Mouse (Mus musculus) megakaryocyte, embryonic 14.5 days (primary cell): Measurements from ENCODE around the gene Krt32. TPM values are rescaled to one million over a fixed set of nuclear protein-coding genes. Genes with fewer than 3 reads are reported as not detected.

ENCODE experiments used
- H3K27me3 ChIP-seq: replicated peaks from 2 replicates; pipeline ENCODE3; 2012; ENCODE audit warnings: inconsistent platforms
- H3K36me3 ChIP-seq: replicated peaks from 2 replicates; pipeline ENCODE3; 2012; ENCODE audit warnings: low read length, inconsistent platforms, mixed read lengths
- H3K4me1 ChIP-seq: 2 replicates; pipeline ENCODE4 v1.6.1; 2012; ENCODE audit warnings: inconsistent platforms
- H3K4me3 ChIP-seq: replicated peaks from 2 replicates; pipeline ENCODE3; 2012; ENCODE audit warnings: moderate library complexity, mild to moderate bottlenecking, inconsistent platforms
- H3K9me3 ChIP-seq: 2 replicates; pipeline ENCODE4 v1.6.1; 2012; ENCODE audit warnings: inconsistent platforms
- FLI1 ChIP-seq: IDR thresholded peaks from 2 replicates; pipeline ENCODE4 v1.6.1; 2012; ENCODE audit warnings: low read length, inconsistent platforms, mixed read lengths
- GATA1 ChIP-seq: IDR thresholded peaks from 3 replicates; pipeline ENCODE4 v1.6.1; 2012; ENCODE audit warnings: mixed read lengths, low read length, inconsistent platforms, borderline replicate concordance
- polyA plus RNA-seq: library from polyadenylated mRNA; stranded (reverse); fragments of >175 nt; gene quantifications from 2 replicates; pipeline ENCODE4 v1.2.3, GENCODE M21; 2012; ENCODE audit warnings: low replicate concordance; ENCODE audit not compliant: insufficient read depth

Gene Krt32
- polyA plus RNA-seq, 1 experiment: not detected

GRCm38 (mm10) chr11:100055686-100056655 lies 32.1 kb downstream of the Krt32 start:
- no peaks in the 10 kb centered on the region for H3K36me3 ChIP-seq
- H3K4me3 ChIP-seq: no peak overlapping the region
- no peaks in the 10 kb centered on the region for H3K27me3 ChIP-seq
- TF ChIP-seq FLI1 (no peak), GATA1 (no peak)
- no peaks in the 10 kb centered on the region; the same call in 1 of the 2 replicates for H3K9me3 ChIP-seq
- H3K4me1 ChIP-seq: no peaks in the 10 kb centered on the region

- no peaks in the 10 kb centered on the region for H3K4me1 ChIP-seq
- no peaks in the 10 kb centered on the region for H3K36me3 ChIP-seq
- no peak for TF ChIP-seq FLI1
- TF ChIP-seq GATA1: no peak
- 0 out of 2 replicates have a peak, but pooled peaks cover 3% of the 10 kb centered on the region for H3K9me3 ChIP-seq
- H3K4me3 ChIP-seq: no peak within 1 kb of the TSS
- H3K27me3 ChIP-seq: no peaks in the 10 kb centered on the region
Measured at GRCm38 (mm10) chr11:100050451-100050850, 37.6 kb downstream of the Krt32 start, which contains the start of gene Krt31. Gene Krt31, minus strand, starts transcription at chr11:100050551.

GRCm38 (mm10) chr11:100047193-100047592 lies 40.8 kb downstream of the Krt32 start:
- H3K27me3 ChIP-seq: no peaks in the 10 kb centered on the region
- no peak overlapping the region for H3K4me3 ChIP-seq
- no peak for TF ChIP-seq GATA1
- no peak for TF ChIP-seq FLI1

GRCm38 (mm10) chr11:100046303-100046866 lies 41.6 kb downstream of the Krt32 start:
- 0 out of 2 replicates have a peak, but pooled peaks cover 3% of the 10 kb centered on the region for H3K9me3 ChIP-seq
- H3K4me1 ChIP-seq: no peaks in the 10 kb centered on the region
- H3K27me3 ChIP-seq: no peaks in the 10 kb centered on the region
- TF ChIP-seq FLI1 (no peak), GATA1 (no peak)
- no peaks in the 10 kb centered on the region for H3K36me3 ChIP-seq
- no peak overlapping the region for H3K4me3 ChIP-seq

More at GRCm38 (mm10) chr11:100047193-100047592, 40.8 kb downstream of the Krt32 start:
- Histone ChIP-seq H3K36me3 (no peaks in the 10 kb centered on the region), H3K4me1 (no peaks in the 10 kb centered on the region), H3K9me3 (0 out of 2 replicates have a peak, but pooled peaks cover 3% of the 10 kb centered on the region)

- H3K4me3 ChIP-seq: no peak within 1 kb of the TSS
- no peaks in the 10 kb centered on the region for H3K4me1 ChIP-seq
- H3K27me3 ChIP-seq: no peaks in the 10 kb centered on the region
- H3K9me3 ChIP-seq: no peaks in the 10 kb centered on the region
- no peaks in the 10 kb centered on the region for H3K36me3 ChIP-seq
- no peak for TF ChIP-seq GATA1
- no peak for TF ChIP-seq FLI1
Measured at GRCm38 (mm10) chr11:100041454-100041853, 46.6 kb downstream of the Krt32 start, which contains the start of gene Krt34. Gene Krt34, minus strand, starts transcription at chr11:100041554.

Other genes with a start within 250 kb of the Krt32 start
- gene Krtap4-16, start 236.6 kb downstream of the Krt32 start, polyA plus RNA-seq: not detected in 2 replicates
- not detected in 2 replicates for gene Gm11568, start 230.3 kb downstream of the Krt32 start, polyA plus RNA-seq
- not detected in 2 replicates for gene Gm11559, start 223.8 kb downstream of the Krt32 start, polyA plus RNA-seq
- gene Krtap9-1, start 214.8 kb downstream of the Krt32 start, polyA plus RNA-seq: not detected in 2 replicates
- gene Gm11567, start 209.0 kb downstream of the Krt32 start, polyA plus RNA-seq: not detected in 2 replicates
- not detected in 2 replicates for gene Krtap31-1, start 180.3 kb downstream of the Krt32 start, polyA plus RNA-seq
- not detected in 2 replicates for gene Gm11565, start 173.5 kb downstream of the Krt32 start, polyA plus RNA-seq
- not detected in 2 replicates for gene Krtap31-2, start 151.9 kb downstream of the Krt32 start, polyA plus RNA-seq
- not detected in 2 replicates for gene Krtap9-5, start 139.8 kb downstream of the Krt32 start, polyA plus RNA-seq
- gene Krtap29-1, start 109.2 kb downstream of the Krt32 start, polyA plus RNA-seq: not detected in 2 replicates
- not detected in 2 replicates for gene Krtap16-1, start 101.6 kb downstream of the Krt32 start, polyA plus RNA-seq
- gene Krtap17-1, start 94.2 kb downstream of the Krt32 start, polyA plus RNA-seq: not detected in 2 replicates
- gene Krt33a, start 72.0 kb downstream of the Krt32 start, polyA plus RNA-seq: not detected in 2 replicates
- not detected in 2 replicates for gene Krt33b, start 58.4 kb downstream of the Krt32 start, polyA plus RNA-seq
- gene Krt34, start 46.7 kb downstream of the Krt32 start, polyA plus RNA-seq: not detected in 2 replicates
- gene Krt31, start 37.7 kb downstream of the Krt32 start, polyA plus RNA-seq: not detected in 2 replicates
- gene Krt35, start 8.0 kb upstream of the Krt32 start, polyA plus RNA-seq: not detected in 2 replicates
- not detected in 2 replicates for gene Krt36, start 17.4 kb upstream of the Krt32 start, polyA plus RNA-seq
- gene Krt13, start 33.3 kb upstream of the Krt32 start, polyA plus RNA-seq: not detected in 2 replicates
- not detected in 2 replicates for gene Krt15, start 47.7 kb upstream of the Krt32 start, polyA plus RNA-seq
- gene Krt19, start 60.4 kb upstream of the Krt32 start, polyA plus RNA-seq: not detected in 2 replicates
- not detected in 2 replicates for gene Krt9, start 105.0 kb upstream of the Krt32 start, polyA plus RNA-seq
- gene Krt14, start 119.3 kb upstream of the Krt32 start, polyA plus RNA-seq: 1.2 TPM in 1 of 2 replicates, not detected in the other
- gene Krt16, start 160.7 kb upstream of the Krt32 start, polyA plus RNA-seq: not detected in 2 replicates
- 0.08 and 2.6 TPM in 2 replicates for gene Krt17, start 172.8 kb upstream of the Krt32 start, polyA plus RNA-seq
- not detected in 2 replicates for gene Krt42, start 181.6 kb upstream of the Krt32 start, polyA plus RNA-seq
- gene Eif1, start 231.7 kb upstream of the Krt32 start, polyA plus RNA-seq: 123 and 768 TPM in 2 replicates
- gene Gast, start 246.2 kb upstream of the Krt32 start, polyA plus RNA-seq: not detected in 2 replicates